Mouse (Mus musculus) frontal cortex, postnatal 10 days (tissue): ENCODE results near the gene Asb15.

Source experiments
- DNase-seq, 2 experiments: peaks; one replicate each; pipeline ENCODE4 v3.0.0; 2022; ENCODE audit warnings: low spot score in 2 of 2, mixed read lengths in 1 of 2

The Asb15 gene

GRCm38 (mm10) chr6:24607531-24607930 lies 79.6 kb downstream of the Asb15 start:
- no peak for DNase-seq

- no peak for DNase-seq
Measured at GRCm38 (mm10) chr6:24608129-24608528, 80.2 kb downstream of the Asb15 start.

GRCm38 (mm10) chr6:24608682-24609081 lies 80.7 kb downstream of the Asb15 start:
- no peak for DNase-seq

GRCm38 (mm10) chr6:24609531-24609930 lies 81.6 kb downstream of the Asb15 start:
- DNase-seq, result no peak

- no peak for DNase-seq
Measured at GRCm38 (mm10) chr6:24610358-24610757, 82.4 kb downstream of the Asb15 start.

GRCm38 (mm10) chr6:24612074-24612755 lies 84.3 kb downstream of the Asb15 start:
- DNase-seq, result no peak

DNA sequence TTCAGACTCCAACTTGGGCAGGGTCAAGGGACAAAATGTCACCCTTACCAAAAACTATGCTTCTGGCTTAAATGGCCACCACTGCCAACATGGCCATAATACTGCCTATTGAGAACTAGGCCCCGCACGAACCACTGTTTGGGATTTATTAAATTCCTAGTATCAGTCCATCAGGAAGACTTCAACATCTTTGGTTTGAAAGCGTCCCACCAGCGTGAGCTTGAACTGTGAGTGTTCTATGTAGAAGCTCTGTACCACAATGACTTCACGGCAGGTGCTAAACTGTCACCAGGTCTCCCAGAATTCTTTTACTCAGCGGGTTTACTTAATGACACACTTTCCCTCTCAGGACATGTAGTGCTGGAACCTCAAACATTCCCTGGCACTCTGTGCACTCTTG lies 85.4 kb downstream of the Asb15 start:
- DNase-seq, result no peak

DNA sequence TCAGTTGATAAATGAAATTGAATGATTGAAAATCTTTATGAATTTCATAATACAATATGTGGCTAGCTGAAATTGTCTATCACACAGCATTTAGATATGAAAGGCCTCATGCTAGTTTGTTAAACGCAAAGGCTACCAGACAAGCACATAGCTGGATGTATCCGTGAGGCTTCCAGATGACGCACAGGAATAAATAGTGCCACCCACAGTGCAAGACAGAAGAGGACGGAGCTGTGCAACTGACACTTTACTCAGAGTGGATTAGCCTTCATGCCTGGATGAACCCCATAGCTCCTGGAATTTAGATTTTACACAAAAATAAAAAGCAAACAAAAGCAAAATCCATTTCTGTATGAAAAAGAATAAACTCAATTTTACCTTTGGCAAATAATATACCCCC lies 86.0 kb downstream of the Asb15 start:
- DNase-seq, result no peak

DNA sequence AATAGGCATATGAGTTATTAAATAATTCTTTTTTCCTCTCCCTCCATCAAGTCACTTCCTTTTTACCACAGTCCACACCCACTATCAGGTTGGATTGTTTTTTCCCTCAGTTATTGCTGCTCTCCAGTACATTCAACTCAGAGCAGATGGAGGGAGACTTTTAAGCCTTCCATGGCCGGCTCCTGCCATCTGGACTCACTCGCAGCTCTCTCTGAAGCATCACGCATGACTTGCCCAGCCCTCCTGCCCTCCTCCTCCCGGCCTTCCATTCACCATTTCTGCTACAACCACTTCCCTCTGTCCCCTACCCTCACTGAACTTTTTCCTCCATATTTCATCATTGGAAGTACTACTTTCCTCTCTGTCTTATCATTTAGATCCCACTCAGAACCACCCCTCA lies 88.8 kb downstream of the Asb15 start:
- no peak for DNase-seq

DNA sequence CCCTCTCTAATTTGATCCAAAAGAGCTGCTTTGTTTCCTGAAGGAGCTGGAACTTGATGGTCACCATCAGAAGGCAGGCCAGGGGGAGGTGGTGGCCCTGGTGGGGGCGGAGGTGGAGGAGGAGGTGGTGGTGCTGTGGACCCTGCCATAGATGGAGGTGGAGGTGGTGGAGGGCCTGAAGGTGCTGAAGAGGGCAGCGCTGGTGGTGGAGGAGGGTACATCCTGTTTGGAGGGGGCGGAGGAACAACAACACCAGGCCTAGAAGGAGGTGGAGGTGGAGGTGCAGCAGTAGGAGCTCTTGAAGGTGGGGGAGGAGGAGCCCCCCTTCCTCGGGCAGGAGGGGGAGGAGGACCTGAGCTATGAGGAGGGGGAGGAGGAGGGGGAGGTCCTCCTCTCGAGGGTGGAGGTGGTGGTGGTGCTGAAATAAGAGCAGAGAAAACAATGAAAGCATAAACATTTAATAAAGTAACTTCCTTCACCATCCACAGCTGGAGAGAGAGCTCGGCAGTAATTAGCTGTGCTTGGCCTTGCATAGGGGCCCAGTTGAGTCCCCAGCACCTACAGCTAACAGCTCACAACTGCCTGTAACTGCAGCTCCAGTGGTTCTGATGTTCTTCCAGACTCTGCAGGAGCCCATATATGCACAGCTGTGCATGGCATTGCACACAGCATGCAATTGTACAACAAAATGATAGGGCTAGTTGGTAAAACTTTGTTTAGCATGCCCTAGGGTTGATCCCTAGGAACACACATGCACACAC lies 91.5 kb downstream of the Asb15 start:
- no peak for DNase-seq

DNA sequence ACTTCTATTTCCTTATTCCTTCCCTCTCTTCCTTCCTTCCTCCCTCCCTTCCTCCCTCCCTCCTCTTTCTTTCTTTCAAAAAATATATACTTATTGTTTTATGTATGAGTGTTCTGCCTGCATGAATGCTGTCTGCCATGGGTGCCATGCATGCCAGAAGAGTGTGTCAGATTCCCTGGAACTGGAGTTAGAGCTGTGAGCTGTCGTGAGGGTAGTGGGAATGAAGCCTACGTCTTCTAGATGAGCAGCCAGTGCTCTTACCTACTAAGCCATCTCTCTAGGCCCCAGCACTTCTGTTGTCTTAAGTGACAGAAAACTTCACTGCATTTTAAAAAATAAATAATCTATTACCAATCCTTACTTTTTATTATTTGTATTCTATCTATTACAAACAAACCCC lies 93.0 kb downstream of the Asb15 start:
- no peak for DNase-seq

GRCm38 (mm10) chr6:24622098-24622497 lies 94.2 kb downstream of the Asb15 start:
- DNase-seq, result no peak
